Mouse (Mus musculus): ENCODE results near the gene Gm17490.
A peak's percentile ranks its signal among the peaks of the same experiment; 100 is the strongest.
"Not testable (repeated sequence)": the region's sequence is repeated elsewhere in the genome, so short reads cannot be mapped to it uniquely, and the experiment has no call there.

Gene Gm17490

GRCm38 (mm10) chr2:11623726-11624125 lies 2.3 kb downstream of the Gm17490 start:
- no peak for DNase-seq (ENCODE audit: extremely low spot score)

DNA sequence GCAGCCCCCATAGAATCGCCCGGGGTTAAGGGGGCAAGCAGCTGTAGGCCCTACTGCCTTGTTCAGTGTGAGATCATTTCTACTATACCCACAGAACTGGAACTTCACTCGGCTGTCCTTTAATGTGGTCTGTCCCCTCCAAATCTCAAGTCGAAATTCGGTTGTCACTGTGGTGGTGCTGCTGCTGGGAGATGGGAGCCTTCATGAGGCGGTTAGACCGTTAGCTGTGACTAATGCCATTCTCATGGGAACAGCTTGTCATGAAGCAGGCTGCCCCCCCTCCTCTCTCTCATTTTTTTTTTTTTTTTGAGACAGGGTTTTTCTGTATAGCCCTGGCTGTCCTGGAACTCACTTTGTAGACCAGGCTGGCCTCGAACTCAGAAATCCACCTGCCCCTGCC lies 2.9 kb downstream of the Gm17490 start:
- DNase-seq (ENCODE audit: extremely low spot score), result no peak

DNA sequence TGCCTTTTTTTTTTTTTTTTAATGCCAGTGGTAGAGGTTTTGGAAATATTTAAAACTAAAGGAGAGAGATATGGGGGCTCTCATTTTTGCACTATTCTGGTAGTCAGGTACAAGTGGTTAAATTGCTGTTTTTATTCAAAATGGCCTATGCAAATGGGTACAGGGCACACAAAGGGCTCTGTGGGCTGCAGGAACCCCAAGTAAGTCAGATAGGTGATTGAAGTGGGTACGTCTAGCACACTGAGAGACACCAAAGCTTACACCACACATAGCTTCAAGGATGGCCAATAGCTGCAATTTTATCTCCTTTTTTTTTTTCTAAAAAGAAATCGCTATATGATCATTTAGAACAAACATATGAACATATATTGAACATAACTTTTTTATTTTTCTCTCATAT lies 6.5 kb downstream of the Gm17490 start:
- no peak for DNase-seq (ENCODE audit: extremely low spot score)

DNA sequence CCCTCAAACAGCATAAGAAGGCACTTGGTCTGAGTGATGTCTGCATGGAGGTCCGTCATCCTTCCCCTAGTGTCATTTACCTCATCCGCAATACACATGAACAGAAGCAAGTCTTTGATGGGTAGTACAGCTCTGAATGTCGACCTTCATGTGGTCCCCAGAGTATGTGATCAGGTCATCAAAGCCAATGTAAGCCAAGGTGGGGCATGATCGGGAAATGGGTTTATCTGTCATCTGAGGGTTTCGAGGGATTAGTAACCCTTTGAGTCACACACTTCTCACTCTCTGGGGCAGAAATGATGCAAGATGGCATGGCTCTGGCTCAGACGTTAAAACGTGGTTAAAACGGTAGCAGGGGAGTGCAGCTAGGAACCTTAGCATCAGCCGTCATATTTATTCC lies 9.2 kb downstream of the Gm17490 start:
- no peak for DNase-seq (ENCODE audit: extremely low spot score)

DNA sequence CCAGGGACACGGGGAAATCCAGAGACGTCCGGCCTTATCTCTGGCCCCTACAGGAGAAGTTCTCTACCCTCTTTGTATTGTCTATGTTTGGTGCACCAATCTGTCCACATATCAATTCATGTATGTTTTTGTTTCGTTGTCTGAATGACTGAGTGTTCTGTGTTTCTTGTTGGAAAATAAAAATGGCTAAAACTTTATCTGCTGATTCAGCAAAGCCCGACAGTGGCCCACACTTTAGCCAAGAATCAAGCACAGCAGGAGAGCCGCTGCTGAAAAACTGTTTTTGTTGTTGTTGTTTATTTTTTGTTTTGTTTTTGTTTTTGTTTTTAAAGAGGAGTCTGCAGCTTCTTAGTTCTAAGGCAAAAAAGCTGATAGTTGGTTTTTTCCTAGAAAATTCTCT lies 13.1 kb downstream of the Gm17490 start:
- not testable (repeated sequence) for DNase-seq (ENCODE audit: extremely low spot score)

- not testable (repeated sequence) for DNase-seq (ENCODE audit: extremely low spot score)
Observed at GRCm38 (mm10) chr2:11606718-11607117, 19.3 kb downstream of the Gm17490 start.

DNA sequence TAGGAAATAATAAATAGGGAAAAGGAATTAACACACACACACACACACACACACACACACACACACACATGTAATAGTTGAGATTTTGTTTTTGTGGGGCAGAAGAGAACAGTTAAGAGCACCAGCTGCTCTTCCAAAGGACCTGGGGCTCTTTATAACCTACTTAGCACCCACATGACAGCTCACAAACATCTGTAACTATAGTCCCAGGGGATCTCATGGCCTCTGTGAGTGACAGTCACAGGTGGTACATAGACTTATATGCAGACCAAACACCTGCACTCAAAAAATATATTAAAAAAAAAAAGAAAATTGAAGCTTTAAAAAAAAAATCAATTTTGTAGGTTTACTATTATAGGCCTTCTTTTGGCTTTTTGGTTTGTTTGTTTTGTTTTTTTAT lies 21.2 kb downstream of the Gm17490 start:
- DNase-seq (ENCODE audit: extremely low spot score), result no peak

DNA sequence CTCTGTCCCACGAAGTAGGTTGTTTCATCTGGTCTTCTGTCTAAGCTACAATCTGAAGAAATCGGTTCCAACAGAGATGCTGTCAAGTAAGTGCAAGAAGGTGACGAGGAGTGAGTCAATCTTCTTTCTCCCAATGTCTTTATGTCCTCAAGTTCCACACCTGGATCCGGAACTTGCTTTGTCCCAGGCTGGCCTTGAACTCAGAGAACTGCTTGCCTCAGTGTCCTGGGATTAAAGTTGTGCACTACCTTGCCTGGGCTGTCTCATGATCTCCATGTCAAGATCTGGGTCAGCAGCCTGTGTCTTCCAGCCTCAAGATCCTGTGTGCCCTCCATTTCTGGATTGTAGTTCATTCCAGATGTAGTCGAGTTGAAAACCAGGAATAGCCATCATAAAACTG lies 22.0 kb downstream of the Gm17490 start, which contains the start of gene Rbm17:
TSS of gene Rbm17 (minus strand) at position 101 of the 400 bp plus-strand sequence.
- DNase-seq (ENCODE audit: extremely low spot score), result no peak

GRCm38 (mm10) chr2:11602506-11603489 lies 23.3 kb downstream of the Gm17490 start:
- DNase-seq (ENCODE audit: extremely low spot score), result peak; percentile 95

DNA sequence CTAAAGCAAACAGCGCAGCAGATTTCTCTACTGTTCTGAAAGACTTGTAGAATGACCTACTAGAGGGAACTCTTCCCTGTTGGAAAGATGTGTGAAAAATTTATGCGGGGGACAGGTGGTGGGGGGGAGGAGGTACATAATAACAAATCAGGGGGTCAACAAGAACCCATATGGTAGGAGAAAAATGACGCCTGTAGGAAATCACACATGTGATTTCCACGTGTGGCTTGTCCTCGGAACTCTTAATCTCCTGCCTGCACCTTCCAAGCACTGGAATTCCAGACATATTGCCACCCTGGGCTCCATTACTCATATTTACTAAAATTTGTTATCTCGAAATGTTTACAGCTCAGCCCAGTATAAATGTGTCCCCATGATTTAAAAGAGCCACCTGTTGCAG lies 24.3 kb downstream of the Gm17490 start:
- DNase-seq (ENCODE audit: extremely low spot score), result no peak

DNA sequence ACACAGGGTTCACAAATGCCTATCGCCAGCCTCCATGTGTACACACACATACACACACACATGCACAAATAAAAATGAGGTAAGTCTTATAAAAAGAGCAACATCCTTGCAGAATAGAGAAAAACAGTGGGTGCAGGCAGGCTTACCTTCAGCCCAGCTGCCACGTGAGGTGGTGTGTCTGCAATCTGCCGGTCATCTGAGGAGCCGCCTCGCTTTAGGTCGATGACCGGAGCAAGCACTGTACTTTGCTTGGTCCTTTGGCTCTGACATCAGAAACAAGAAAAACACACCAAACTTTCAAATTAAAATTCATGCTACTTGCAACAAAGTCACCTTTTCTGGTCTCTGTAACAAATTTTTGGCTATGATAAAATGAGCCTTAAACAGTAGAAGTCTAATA lies 28.2 kb downstream of the Gm17490 start:
- DNase-seq (ENCODE audit: extremely low spot score), result no peak

DNA sequence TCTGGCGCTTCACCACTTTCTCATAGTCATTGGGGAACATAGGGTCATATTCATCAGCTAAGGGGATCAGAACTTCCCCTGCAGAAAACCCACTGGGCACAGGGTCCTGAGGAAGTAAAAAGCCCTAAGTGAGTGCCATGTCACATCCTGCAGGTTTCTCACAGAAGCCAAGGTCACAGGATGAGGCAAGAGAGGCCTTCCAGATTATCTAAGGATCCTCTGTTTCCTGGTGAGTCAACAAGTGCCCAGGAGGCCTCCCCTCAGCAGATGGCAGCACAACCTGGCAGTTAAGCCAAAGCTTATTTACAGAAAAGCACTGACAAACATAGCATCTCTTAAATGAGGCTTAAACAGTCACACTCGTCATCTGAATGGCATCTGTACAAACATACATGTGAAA lies 29.4 kb downstream of the Gm17490 start:
- DNase-seq (ENCODE audit: extremely low spot score), result no peak

- DNase-seq (ENCODE audit: extremely low spot score), result no peak
Observed at GRCm38 (mm10) chr2:11587996-11588395, 38.1 kb downstream of the Gm17490 start.

DNA sequence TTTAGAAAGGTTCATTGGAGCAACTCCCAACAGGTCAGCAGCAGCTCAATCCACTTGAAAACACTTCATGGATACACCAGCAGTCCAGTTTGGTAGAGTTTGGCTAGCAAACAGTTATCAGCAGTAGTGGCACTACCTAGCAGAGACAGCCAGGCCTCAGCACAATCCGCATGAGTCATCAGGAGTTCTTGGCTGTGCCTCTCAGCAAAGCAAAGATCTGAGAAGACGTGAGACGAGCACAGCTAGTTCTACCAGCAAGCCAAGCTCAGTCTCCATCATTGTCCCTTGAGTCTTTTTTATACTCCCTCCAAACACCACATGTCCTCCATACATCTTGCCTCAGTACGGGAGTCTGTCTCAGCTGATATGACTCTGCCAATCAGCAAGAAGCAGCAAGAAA lies 46.7 kb downstream of the Gm17490 start:
- no peak for DNase-seq (ENCODE audit: extremely low spot score)

DNA sequence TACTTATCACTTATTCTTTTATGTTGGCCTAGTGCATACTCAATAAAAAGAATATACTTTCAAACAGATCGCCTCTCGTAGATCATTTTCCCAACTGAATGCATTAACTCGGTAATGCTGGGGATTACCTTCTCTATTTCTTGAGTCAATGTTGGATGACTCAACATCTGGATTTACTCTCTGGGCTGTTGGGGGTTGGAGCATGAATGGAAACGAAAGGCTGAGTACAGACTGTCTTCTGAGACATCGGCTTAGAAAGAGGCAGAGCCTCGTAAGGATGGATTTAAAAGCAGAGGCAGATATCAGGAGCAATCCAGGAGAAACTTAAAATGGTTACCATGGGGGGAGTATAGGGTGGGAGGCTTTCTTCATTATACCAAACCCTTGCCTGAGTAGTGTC lies 47.9 kb downstream of the Gm17490 start:
- no peak for DNase-seq (ENCODE audit: extremely low spot score)

Measured in embryo, embryonic 9.5 days (tissue).